12 mouse cellular contexts compared by ENCODE assay signal in the genomic region with DNA sequence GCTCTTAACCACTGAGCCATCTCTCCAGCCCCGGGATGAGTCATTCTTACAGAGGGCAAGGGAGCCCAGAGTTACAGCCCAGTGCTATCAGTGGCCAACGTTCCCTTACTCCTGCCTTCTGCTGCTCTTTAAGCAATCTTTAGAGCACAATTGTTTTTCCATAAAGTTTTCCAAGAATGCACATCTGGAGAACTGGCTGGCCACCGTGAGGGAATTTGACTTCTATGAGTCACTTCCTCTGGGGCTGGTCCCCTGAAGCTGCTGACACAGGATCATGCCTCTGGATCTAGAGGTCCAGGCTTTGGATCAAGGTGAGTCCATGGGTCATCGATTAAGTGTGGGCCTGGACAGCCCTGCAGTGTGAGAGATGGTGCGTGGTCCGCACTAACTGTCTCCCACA. TPM values are rescaled to one million over a fixed set of nuclear protein-coding genes. Genes with fewer than 3 reads are reported as not detected.
A peak's percentile ranks its signal among the peaks of the same experiment; 100 is the strongest.
DNase-seq lines count a peak whose midpoint lies in the region; ATAC-seq and TF ChIP-seq lines count a peak whose summit lies in the region.
"Had no signal": no experiment of that assay in that cellular context is flagged by ENCODE, and none has a peak within 500 bp of the region (broad histone marks: within the 10 kb centered on the region; RNA-seq: fewer than 3 reads in every experiment).

No protein-coding gene starts in this region.

- H3K9ac ChIP-seq in heart, embryonic 12.5 days: no peak overlapping the region
- no peak overlapping the region for H3K9ac ChIP-seq in forebrain, embryonic 14.5 days (ENCODE audit: low read length)

- ATAC-seq in heart, embryonic 12.5 days (ENCODE audit: insufficient number of reproducible peaks, low FRiP score): 0 out of 2 replicates have a peak, but pooled peaks have one; percentile 51
- ATAC-seq in forebrain, embryonic 14.5 days: no peak

- TF ChIP-seq CTCF in gastrocnemius, adult 2 months (IDR thresholded peaks at IDR 0.05): no peak

- no peak overlapping the region for H3K4me3 ChIP-seq in gastrocnemius, adult 2 months
- H3K4me3 ChIP-seq in brown adipose tissue, adult 24 weeks (ENCODE audit: insufficient read depth, low read depth, low read length): no peak overlapping the region
- H3K4me3 ChIP-seq in heart, embryonic 12.5 days: no peak overlapping the region
- no peak overlapping the region for H3K4me3 ChIP-seq in forebrain, embryonic 14.5 days (ENCODE audit: low read depth, low read length)
- H3K4me3 ChIP-seq: midbrain, embryonic 10.5 days had no signal

- intact Hi-C loops in gastrocnemius, adult 2 months (cut with DNase I): loop anchor here (5.0 kb wide), 1 partner anchor 42 kb away; the partner anchor contains the start of gene Ube2h

- H3K27ac ChIP-seq in gastrocnemius, adult 2 months: peak overlapping the region; percentile 71
- H3K27ac ChIP-seq in brown adipose tissue, adult 24 weeks (replicated peaks; ENCODE audit: low read depth, low read length): 0 out of 2 replicates have a peak overlapping the region, but pooled peaks have one; percentile 19
- H3K27ac ChIP-seq in heart, embryonic 12.5 days (ENCODE audit: poor library complexity, severe bottlenecking): peak overlapping the region; percentile 1; the same call in 1 of the 2 replicates
- no peak overlapping the region for H3K27ac ChIP-seq in forebrain, embryonic 14.5 days (ENCODE audit: low read depth, low read length)
- H3K27ac ChIP-seq: midbrain, embryonic 10.5 days had no signal

- WGBS in heart, embryonic 12.5 days: 60% methylated on average over 6 of the region's 6 CpGs
- 90% methylated on average over 6 of the region's 6 CpGs for WGBS in forebrain, embryonic 14.5 days

- peak; percentile 44 for DNase-seq in gastrocnemius, adult 2 months
- no peak for DNase-seq in gastrocnemius, postnatal 10 days
- DNase-seq in skeletal muscle tissue, adult 2 months (ENCODE audit: low read depth, low spot score): peak; percentile 57
- DNase-seq in urinary bladder, adult 18-20 months (ENCODE audit: low spot score in 2 of 2): no peak
- DNase-seq in adrenal gland, adult 8-10 months: no peak
- no peak for DNase-seq in forebrain, embryonic 14.5 days (ENCODE audit: low spot score)
- DNase-seq: adrenal gland, adult 2 months; kidney, adult 8-10 months; right cerebral cortex, postnatal 4 days had no signal

- H3K4me2 ChIP-seq in heart, embryonic 12.5 days: no peak overlapping the region
- H3K4me2 ChIP-seq in forebrain, embryonic 14.5 days (ENCODE audit: low read length): no peak overlapping the region

- no peaks in the 10 kb centered on the region for H3K36me3 ChIP-seq in heart, embryonic 12.5 days
- H3K36me3 ChIP-seq in forebrain, embryonic 14.5 days (ENCODE audit: control insufficient read depth, insufficient read depth, low read length): no peaks in the 10 kb centered on the region
- H3K36me3 ChIP-seq: midbrain, embryonic 10.5 days had no signal

- H3K9me3 ChIP-seq in heart, embryonic 12.5 days (replicated peaks): no peaks in the 10 kb centered on the region
- H3K9me3 ChIP-seq in forebrain, embryonic 14.5 days (replicated peaks; ENCODE audit: control insufficient read depth, low read length): no peaks in the 10 kb centered on the region
- H3K9me3 ChIP-seq: midbrain, embryonic 10.5 days had no signal

- H3K4me1 ChIP-seq in brown adipose tissue, adult 24 weeks (ENCODE audit: control insufficient read depth, insufficient read depth, insufficient read length, low read length): no peaks in the 10 kb centered on the region
- H3K4me1 ChIP-seq in heart, embryonic 12.5 days (replicated peaks): peaks cover 10% of the 10 kb centered on the region
- H3K4me1 ChIP-seq in forebrain, embryonic 14.5 days (ENCODE audit: control insufficient read depth, insufficient read depth, low read length): no peaks in the 10 kb centered on the region

- H3K27me3 ChIP-seq in heart, embryonic 12.5 days (replicated peaks): no peaks in the 10 kb centered on the region
- no peaks in the 10 kb centered on the region for H3K27me3 ChIP-seq in forebrain, embryonic 14.5 days (replicated peaks; ENCODE audit: control insufficient read depth, insufficient read depth, low read length)

RNA-seq across cellular contexts. Expression of gene Ube2h, which starts 39.7 kb away (rescaled TPM):
- total RNA-seq in gastrocnemius, adult 2 months (2021): 10 to 100 TPM; 39.6 to 81.2 TPM
- 10 to 100 TPM; 64.8 to 68.6 TPM for total RNA-seq in gastrocnemius, postnatal 10 days (2021)
- polyA plus RNA-seq in brown adipose tissue, adult 24 weeks (2012; ENCODE audit: insufficient read depth, insufficient read length, missing spikeins): 58.7 and 69.2 TPM in 2 replicates
- polyA plus RNA-seq in heart, embryonic 12.5 days (2016; fragmentation: Nextera tagmentation; extraction: Ambion mirVana): 69.3 and 70.9 TPM in 2 replicates
- 100 to 1,000 TPM in 3 of 4 experiments, 10 to 100 TPM in 1; 97.5 to 131 (median 112) TPM for total RNA-seq in adrenal gland, adult 8-10 months (2022)
- 57.3 and 71.4 TPM in 2 replicates for polyA plus RNA-seq in forebrain, embryonic 14.5 days (2014; fragmentation: Nextera tagmentation; extraction: Ambion mirVana)

RNA-seq across cellular contexts. Expression of gene Zc3hc1, which starts 46.8 kb away (rescaled TPM):
- 10 to 100 TPM; 15.5 to 19.3 TPM for total RNA-seq in gastrocnemius, adult 2 months (2021)
- total RNA-seq in gastrocnemius, postnatal 10 days (2021): 10 to 100 TPM; 15.8 to 19.4 TPM
- polyA plus RNA-seq in brown adipose tissue, adult 24 weeks (2012; ENCODE audit: insufficient read depth, insufficient read length, missing spikeins): 11.5 and 13.2 TPM in 2 replicates
- polyA plus RNA-seq in heart, embryonic 12.5 days (2016; fragmentation: Nextera tagmentation; extraction: Ambion mirVana): 44.0 and 48.4 TPM in 2 replicates
- 10 to 100 TPM; 22.0 to 23.9 (median 22.7) TPM for total RNA-seq in adrenal gland, adult 8-10 months (2022)
- polyA plus RNA-seq in forebrain, embryonic 14.5 days (2014; fragmentation: Nextera tagmentation; extraction: Ambion mirVana): 79.2 and 82.8 TPM in 2 replicates

RNA-seq across cellular contexts. Expression of gene Klhdc10, which starts 57.6 kb away (rescaled TPM):
- total RNA-seq in gastrocnemius, adult 2 months (2021): 10 to 100 TPM; 35.8 to 44.4 TPM
- 10 to 100 TPM; 52.8 to 54.8 TPM for total RNA-seq in gastrocnemius, postnatal 10 days (2021)
- 18.9 and 19.3 TPM in 2 replicates for polyA plus RNA-seq in brown adipose tissue, adult 24 weeks (2012; ENCODE audit: insufficient read depth, insufficient read length, missing spikeins)
- 34.3 and 38.8 TPM in 2 replicates for polyA plus RNA-seq in heart, embryonic 12.5 days (2016; fragmentation: Nextera tagmentation; extraction: Ambion mirVana)
- 10 to 100 TPM; 76.8 to 85.9 (median 84.7) TPM for total RNA-seq in adrenal gland, adult 8-10 months (2022)
- polyA plus RNA-seq in forebrain, embryonic 14.5 days (2014; fragmentation: Nextera tagmentation; extraction: Ambion mirVana): 35.2 and 41.1 TPM in 2 replicates

Comparison
In these comparisons a context has a peak if more than half of its experiments do, and no peak if none do; other contexts are left out.
1. DNase-seq: peak in gastrocnemius, adult 2 months (single experiment) and skeletal muscle tissue, adult 2 months (single experiment); none in gastrocnemius, postnatal 10 days (single experiment), urinary bladder, adult 18-20 months (0 of 2), adrenal gland, adult 8-10 months (single experiment) and forebrain, embryonic 14.5 days (single experiment).